Mouse (Mus musculus): ENCODE data around the gene Dpy19l3.
A peak's percentile ranks its signal among the peaks of the same experiment; 100 is the strongest.

Dpy19l3 gene

DNA sequence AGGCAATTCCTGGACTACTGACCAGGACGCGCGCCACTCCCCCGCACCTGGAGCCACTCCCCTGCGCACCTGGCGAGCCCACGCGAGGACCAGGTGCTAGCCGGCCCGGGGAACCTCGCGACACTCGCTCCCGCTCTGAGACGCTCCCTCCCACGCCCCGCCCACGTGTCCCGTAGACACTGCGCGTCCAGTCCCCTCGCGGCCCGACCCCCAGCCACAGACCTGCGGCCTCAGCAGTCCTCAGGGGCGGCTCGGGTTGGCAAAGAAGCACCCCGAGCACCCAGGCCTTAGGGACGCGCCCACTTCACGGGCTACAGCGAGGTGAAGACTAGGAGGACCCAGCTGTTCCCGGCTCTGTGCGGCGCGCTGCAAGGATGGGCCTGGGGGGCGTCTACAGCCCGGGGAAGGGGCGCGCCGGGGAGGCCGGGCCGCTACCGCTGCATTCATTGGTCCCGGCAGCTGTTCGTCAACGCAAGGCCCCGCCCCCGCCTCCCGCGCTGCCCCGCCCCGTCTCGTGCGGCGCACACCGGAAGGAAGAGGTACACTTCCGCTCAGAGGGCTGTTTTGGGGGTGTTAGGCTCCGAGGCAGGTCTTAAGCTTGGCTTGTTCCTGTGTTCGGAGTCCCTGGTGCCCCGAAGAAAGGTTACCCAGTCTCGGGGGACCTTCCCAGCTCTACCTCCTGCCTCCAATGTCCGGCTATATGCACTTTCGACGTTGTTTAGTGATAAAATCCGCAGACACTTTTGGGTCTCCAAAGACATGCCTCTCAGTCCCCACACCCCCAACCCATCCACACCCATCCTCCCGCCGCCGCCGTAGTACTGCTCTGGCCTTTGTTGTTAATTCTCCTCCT, at the start of gene Dpy19l3:
Dpy19l3 (minus strand) TSS at position 422 of the 853 bp plus-strand sequence.
- DNase-seq = peak; percentile 85

DNA sequence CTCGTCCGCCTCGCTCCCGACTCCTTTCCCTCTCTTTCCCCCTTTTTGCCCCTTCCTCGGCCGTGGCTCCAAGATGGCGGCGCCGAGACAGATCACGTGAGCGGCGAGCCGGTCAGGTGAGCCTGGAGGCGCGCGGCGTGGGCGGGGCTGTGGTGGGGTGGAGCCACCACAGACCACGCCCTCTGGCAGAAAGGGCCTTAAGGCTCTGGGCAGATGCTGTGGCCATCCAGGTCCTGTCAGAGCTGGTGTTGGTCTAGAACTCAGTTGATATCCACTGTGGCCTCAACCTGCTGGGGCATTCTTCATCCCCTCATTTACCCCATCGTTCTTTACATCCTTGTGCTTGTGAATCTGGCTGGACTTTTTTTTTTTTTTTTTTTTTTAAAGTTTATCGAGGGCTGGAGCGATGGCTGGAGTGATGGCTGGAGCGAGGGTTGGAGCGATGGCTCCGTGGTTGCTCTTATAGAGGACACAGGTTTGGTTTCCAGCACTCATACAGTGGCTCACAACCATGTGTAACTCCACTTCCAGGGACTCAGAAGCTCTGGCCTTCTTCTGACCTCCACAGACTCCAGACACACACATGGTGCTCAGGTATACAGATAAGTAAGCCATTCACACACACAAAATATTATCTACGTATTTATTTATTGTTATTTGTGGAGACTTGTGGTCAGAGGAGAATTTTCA, 48.8 kb upstream of the Dpy19l3 start, which contains the start of gene Zfp507:
Zfp507 (minus strand) TSS at position 98 of the 690 bp plus-strand sequence.
- peak; percentile 95 for DNase-seq

DNA sequence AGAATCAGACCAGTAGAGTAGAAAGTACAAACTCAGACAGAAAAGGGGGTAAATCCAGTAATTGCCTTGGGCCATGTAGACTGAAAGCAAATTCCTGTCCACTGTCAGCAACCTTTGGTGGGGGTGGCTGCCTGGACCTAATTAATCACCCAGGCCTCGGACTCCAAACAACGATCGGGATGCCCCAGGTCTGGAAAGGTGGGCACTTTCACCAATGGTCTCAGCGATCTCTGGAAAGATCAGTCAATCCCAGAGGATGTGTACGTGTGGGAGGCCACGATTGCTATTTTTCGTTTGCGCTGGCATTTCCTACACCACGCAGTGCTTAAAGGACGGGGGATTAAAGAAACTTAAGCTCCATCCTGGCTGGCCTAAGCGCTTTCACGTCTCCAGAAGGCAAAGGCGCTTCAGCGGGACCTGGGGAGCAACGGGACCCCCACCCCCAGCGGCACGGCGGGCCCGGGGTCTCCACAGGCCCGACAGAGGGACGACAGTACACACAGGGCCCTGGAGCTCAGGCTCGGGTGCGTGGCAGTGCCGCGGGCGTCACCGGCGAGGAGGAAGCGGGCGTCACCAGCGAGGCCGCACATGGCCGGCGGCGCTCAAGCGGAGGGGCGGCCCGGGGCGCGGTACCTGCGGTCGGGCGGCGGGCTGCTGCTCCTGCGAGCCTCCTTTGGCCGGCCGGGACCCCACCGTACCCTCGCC, 48.1 kb upstream of the Dpy19l3 start:
- DNase-seq = no peak

DNA sequence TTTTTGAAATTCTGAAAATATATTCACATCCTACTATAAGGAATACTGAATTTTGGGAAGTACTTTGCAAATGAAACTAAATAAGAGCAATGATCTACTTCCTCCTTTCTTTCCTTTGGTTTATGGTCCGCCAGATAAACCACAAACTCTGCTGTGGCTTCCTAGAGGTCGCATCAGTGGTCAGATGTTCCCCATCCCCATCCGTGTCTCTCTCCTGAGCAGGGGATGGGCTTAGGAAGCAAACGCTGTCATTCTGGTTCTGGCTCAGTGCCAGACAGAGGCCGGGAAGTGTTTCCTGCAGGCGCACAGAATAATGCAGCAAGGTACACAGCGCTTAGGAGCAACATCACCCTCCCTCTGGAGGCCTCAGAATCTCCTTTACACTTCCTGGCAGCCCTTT, 41.9 kb upstream of the Dpy19l3 start:
- no peak for DNase-seq

DNA sequence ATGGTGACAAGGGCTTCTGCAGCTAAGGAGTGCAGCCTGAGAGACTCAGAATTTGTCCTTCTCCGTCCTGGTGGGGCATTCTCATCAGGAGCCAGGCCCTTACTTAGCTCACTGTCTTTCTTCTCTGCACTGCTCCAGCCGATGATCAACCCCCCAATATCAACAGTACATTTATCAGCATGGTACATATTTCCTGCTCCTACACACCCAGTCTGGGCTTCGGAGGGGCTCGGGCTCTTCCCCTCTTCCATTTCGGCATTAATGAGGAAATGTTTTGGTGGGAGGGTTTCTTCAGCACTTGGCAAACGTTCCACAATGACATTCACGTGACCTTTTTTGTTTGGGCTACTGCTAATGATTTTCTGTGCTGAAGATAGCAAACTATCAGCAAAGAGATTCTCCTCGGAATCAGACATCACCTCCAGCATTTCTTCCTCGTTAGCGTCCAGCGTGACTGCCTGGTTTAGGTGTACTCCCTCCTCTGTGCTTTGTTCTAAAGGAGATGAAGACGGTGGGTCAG, 40.0 kb upstream of the Dpy19l3 start:
- no peak for DNase-seq

DNA sequence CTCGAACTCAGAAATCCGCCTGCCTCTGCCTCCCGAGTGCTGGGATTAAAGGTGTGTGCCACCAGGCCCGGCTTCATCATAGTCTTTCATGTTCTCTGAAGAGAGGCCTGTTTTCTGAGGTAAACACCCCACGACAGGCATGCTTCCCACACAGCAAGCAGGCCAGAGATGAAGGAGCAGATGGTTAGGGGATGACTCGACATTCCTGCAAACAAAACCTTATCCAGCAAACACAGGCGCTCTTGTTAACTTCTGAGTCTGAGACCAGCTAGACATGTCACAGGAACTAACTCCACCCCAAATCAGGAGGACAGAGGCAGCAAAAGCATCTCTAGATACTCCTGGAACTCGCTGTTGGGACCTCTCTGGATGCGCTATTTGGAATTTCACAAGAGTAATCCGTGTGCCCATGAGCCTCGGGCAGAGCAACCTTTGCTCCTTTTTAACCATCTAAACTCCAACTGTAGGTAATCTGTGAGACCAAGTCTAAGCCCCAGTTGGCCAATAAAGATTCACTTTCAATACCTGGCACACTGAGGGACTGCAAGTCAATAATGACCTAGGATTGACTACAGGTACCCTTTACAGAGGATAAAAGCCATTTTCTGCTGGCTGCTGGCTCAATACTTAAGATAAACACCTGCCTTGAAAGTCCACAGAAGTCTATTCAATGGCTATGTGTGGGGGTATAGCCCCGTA, 38.0 kb upstream of the Dpy19l3 start:
- no peak for DNase-seq

DNA sequence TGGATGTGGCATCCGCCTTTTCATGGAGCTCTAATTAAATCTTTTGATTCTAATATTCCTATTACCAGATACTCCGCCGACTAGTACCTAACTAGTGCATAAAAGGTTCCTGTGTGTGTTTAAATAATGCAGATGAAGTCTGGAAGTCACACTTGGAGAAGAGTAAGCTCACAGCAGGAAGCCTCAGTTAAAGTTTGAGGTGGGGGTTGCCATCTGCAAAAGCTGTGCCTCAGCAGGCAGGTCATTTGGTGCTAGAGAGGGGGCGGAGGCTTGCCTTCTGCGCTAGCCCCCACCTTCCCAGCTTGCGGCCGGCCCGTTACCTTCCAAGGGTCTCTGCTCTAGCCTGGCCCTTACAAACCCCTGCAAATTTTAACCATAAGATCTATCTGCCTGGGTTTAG, 36.7 kb upstream of the Dpy19l3 start:
- no peak for DNase-seq

DNA sequence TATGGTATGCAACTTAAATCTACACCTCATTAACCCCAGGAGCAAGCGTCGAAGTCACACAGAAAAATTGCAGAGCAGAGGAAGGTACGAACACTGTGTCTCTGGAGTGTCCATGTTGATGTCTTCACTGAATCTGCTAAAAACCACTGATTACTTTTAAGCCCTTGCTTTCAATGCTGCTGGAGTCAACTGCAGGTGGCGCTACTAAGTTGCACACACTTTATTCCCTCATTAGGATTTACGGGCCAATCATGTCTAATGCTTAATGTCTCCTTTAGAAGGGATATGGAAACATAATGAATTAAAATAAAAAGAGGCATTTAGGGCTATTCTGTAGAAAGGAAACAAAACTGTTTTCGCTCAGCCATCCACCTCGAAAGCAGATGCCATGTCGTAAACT, 35.9 kb upstream of the Dpy19l3 start:
- no peak for DNase-seq

DNA sequence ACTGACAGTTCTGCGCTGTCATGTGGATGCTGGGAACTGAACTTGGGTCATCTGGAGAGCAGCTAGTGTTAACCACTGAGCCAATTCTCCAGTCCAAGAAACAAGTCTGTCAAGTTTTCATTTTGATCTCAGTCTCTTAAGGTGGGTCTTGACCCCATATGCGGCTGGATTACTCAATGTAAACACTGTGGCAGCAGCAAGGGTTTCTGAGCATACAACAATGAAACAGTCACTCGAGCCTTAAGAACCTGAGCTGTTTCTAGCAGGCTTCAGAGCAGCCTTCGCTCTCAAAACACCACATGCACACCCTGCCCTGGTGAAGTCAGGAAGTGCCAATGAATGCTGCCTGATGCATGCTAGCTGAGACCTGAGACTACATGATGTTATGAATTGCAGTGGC, 31.3 kb upstream of the Dpy19l3 start:
- no peak for DNase-seq

DNA sequence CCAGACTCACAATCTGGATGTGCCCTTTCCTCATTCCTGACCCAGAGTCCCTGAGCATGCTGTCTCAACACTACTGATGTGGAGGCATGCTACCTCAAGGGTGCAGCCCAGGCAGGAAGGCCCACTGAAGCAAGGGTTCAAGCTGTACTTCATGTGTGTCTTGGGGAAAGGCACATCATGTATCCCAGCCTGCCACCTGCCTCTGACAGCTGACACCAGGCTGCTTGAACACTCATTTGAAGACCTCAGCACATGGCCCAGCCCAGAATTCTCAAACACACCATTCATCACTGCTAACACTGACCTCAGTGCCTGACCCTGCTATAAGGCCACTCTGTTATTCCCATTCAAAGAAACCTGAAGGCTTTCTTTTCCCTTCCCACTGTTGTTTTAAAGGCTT, 28.0 kb upstream of the Dpy19l3 start:
- no peak for DNase-seq

DNA sequence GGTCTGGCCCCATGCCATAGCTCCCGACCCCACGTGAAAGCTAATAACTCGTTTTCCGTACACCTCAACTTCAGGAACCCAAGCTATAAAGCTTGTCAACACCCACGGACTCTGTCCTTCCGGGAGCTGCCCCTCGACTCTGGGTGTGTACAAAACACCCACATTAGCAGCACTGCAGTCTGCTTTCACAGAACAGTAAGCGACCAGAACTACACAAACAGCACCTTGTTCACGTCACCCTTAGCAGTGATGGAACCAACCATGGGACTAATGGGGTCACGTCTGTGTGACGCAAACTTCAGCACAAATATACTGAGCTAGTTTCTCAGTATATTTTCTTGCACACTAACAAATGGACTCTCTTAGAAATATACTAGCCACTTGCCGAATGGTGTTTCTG, 19.9 kb upstream of the Dpy19l3 start:
- DNase-seq = no peak

DNA sequence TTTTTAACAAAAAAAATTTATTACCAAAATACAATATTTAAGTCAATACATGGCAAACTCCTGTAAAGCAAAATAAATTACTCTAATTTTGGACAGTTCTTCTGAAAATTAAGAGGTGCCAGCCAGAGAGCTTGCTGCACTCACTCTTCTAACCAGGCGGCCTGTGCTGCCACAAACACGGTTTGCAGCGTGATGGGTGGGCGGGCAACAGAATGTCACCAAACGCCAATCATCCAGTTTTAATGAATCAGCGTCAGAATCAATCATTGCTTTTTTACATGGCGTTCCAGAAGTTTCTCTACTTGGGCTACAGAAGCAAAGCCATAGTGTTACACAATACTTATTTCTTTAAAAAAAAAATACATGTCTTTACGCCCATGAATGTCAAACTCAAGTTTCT, 18.1 kb upstream of the Dpy19l3 start:
- DNase-seq = no peak

DNA sequence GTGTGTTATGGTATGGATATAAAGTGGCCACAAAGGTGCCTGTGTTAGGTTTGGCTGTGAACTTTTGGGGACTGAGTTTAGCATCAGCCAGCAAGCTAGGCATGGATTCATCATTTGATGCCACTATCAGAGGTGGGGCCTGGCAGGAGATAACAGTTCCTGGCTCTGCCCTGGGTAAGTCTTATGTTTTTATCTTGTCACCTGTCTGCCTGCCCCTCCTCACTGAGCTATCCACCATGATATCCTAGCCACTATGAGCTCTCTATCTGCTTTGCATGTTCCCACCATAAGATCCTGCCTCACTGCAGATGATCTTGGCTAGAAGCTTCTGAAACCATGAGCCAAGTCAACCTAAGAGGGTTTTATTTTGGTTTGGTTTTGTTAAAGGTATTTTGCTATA, 16.9 kb upstream of the Dpy19l3 start:
- no peak for DNase-seq

DNA sequence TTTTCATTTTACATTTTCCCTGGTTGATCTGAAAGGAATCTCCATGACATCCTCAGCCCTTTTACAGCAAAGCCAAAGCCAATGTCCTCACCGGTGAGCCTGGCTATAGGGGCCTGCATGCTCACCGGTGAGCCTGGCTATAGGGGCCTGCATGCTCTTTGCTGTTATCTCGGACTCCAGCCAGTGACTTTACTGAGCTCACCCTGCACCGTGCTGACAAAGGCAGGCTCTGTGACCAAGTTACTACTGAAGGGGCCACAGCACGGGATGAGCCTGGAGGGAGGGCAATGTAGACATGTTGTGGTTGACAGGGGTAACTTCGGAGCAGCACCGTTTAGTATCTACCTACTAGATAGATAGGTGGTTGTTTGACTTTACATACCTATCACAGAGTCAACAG, 15.9 kb upstream of the Dpy19l3 start:
- DNase-seq = no peak

DNA sequence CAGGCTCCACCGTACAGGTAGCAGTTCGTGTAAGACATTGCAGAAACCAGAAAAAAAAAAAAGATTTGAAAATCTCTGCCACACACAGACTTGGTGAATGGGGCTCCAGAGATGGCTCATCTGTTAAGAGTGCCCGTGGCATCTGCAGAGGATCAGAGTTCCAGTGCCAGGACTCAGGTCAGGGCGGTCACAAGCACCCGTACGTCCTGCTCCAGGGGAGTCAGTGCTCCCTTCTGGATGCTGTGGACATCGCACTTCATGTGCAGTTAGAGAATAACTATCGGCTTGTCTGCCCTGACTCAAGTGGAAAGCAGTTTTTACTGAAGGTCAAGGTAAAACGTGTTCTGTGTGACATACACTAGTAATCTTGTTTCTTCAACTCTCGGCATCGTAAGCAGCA, 10.2 kb upstream of the Dpy19l3 start:
- no peak for DNase-seq

DNA sequence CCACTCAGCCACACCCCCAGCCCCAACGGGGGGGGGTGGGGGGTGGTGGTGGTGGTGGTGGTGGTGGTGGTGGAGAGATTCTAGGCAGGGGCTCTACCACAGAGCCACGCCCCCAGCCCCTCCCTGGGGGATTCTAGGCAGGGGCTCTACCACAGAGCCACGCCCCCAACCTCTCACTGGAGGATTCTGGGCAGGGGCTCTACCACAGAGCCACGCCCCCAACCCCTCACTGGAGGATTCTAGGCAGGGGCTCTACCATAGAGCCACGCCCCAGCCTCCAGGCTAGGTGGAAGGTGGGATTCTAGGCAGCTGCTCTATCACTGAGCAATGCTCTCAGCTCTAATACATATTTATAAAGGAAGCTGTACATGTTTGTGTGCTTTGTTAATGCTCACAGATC, 7.5 kb upstream of the Dpy19l3 start:
- no peak for DNase-seq

DNA sequence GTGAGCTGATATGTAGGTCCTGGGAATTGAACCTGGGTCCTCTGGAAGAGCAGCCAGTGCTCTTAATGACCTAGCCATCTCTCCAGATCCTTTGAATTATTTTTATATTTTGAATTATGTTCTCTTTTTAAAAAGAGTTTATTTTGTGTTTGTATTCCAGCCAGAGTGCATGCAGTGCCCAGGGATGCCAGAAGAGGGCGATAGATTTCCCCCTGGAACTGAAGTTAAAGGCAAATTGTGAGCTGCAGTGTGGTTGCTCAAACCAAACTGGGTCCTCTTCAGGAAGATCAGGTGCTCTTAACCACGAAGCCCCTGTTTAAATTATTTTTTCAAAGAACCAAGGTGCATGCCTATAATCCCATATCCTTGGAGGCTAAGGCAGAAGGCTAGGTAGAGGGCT, 5.3 kb upstream of the Dpy19l3 start:
- DNase-seq = no peak

DNA sequence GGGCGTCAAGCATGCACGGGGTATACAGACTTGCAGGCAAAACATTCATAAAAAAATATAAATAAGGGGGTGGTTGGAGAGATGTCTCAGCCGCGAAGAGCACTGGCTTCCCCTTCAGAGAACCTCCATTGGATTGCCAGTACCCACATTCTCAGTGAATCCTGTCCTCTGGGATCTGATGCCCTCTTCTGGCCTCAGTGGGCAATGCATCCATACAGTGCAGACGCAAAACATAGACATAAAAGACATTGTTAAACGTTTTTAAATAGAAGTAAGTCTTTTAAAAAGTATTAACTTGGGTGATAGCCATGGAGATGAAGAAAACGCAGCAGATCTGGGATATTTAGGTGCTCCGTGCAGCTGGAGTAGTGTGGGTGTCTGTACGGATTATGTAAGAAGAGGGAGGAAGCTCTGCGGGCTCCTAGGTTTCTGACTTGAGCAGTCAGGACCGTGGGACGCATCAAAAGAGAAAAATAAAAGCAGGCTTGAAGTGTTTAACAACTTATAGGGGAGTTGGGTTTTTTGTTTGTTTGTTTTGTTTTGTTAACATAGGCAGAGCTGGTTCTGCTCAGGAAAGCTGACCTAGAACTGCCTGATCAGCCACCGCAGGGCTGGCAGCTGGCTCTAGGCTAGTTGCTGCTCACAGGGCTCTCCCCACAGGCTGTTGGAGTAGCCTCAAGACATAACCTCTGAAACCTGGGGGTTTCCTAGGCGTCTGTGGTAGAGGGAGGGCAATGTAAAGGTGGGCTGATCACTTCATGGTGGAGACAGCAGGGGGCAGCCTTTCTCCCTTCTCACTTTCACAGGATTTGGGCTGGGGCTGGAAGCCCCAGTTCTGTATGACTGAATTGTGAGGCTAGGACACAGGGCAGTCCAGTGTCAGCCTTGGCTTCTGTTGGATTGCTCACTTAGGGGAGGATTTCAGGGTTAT, 2.5 kb upstream of the Dpy19l3 start:
- no peak for DNase-seq

DNA sequence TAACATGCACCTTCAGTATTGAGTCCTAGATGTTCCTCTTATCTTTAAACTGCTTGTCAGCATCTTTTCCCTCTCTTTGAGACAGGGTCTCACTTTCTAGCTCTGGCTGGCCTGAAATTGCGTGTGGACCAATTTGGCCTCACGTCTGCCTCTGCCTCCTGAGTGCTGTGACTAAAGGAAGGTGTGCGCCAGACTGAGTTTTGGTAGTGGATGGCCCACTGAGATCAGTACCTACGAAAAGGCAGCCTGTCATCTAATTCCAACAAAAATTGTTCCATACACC, 573 bp upstream of the Dpy19l3 start:
- DNase-seq = no peak

DNA sequence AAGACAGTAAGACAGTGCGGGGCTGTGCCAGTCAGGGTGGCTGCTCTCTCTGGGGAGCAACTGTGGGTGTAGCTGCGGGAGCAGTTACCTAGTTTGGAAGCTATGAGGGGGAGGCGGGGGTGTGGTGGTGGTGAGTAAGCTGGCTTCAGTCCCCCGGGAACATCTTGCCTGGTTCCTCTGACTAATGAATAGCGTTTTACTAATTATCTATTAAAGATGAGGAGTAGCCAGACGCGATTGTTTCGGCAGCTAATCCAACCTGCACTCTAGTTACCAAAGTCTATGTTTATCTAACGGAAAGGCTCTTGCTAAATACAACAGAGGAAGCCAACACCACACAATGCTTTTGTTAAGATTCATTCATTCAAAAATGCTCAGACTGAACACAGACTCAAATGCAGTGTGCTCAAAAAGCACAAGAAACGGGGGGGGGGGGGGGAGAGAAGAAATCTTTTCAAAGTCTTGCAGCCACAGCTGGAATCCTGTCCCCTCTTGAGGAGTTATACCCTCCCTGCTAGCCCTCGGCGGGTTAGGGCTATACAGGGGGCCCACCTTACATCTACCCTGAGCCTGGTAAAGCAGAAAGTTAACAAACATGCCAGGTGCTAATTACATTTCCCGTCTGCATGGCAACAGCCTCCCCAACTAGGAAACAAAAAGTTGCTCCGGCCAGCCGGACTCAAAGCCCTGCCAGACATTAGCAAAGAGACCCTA, 778 bp downstream of the Dpy19l3 start:
- no peak for DNase-seq

DNA sequence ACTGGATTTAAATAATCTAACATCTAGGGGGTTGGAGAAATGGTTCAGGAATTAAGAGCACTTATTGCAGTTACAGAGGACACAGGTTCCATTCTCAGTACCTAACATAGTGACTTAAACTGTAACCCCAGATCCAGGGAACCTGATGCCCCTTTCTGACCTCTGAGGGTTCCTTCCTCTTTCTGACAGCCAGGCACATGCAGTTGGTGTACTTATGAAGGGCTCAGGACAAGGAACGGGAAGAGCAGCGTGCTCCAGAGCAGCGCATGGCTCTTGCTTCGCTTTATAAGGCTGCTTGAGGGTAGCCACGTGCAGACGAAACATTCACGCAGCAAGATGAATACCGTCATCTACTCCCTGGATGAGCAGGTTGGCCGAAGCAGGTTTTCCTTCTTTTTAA, 3.4 kb downstream of the Dpy19l3 start:
- no peak for DNase-seq
